Mouse (Mus musculus) neural tube, embryonic 11.5 days (tissue): ENCODE data around the gene Irgq. TPM values are rescaled to one million over a fixed set of nuclear protein-coding genes. Genes with fewer than 3 reads are reported as not detected.

Experiments used
- ATAC-seq: fragments of 200-750 bp; cut with Nextera tagmentation; 2 replicates; pipeline ENCODE4 v1.8.0; 2017; ENCODE audit warnings: moderate number of reproducible peaks, mild to moderate bottlenecking, moderate TSS enrichment, moderate library complexity; ENCODE audit not compliant: insufficient read depth, low FRiP score, low TSS enrichment
- DNase-seq: peaks from one replicate; pipeline ENCODE4 v3.0.0-alpha.2; 2015; ENCODE audit warnings: low spot score
- H3K27ac ChIP-seq: fragments of 300-500 bp; sonication (generic); 2 replicates; pipeline ENCODE4 v1.5.1; 2014; ENCODE audit warnings: low read depth, mild to moderate bottlenecking, low read length
- H3K27me3 ChIP-seq: fragments of 300-500 bp; sonication (generic); 2 replicates; pipeline ENCODE4 v1.6.1; 2014; ENCODE audit warnings: mild to moderate bottlenecking, low read length, mixed read lengths; ENCODE audit not compliant: control insufficient read depth, insufficient read depth
- H3K36me3 ChIP-seq: fragments of 300-500 bp; sonication (generic); 2 replicates; pipeline ENCODE4 v1.6.1; 2014; ENCODE audit warnings: mild to moderate bottlenecking, low read length, moderate library complexity, mixed read lengths; ENCODE audit not compliant: control insufficient read depth, insufficient read depth
- H3K4me1 ChIP-seq: fragments of 300-500 bp; sonication (generic); 2 replicates; pipeline ENCODE4 v1.6.1; 2014; ENCODE audit warnings: low read length, mixed read lengths; ENCODE audit not compliant: control insufficient read depth, insufficient read depth
- H3K4me2 ChIP-seq: fragments of 300-500 bp; sonication (generic); 2 replicates; pipeline ENCODE4 v1.6.1; 2014; ENCODE audit warnings: low read depth, mild to moderate bottlenecking, moderate library complexity
- H3K4me3 ChIP-seq: fragments of 300-500 bp; sonication (generic); 2 replicates; pipeline ENCODE4 v1.5.1; 2014; ENCODE audit warnings: low read depth, low read length
- H3K9ac ChIP-seq: fragments of 300-500 bp; sonication (generic); 2 replicates; pipeline ENCODE4 v1.6.1; 2014; ENCODE audit warnings: mild to moderate bottlenecking, low read length
- H3K9me3 ChIP-seq: fragments of 300-500 bp; sonication (generic); 2 replicates; pipeline ENCODE4 v1.6.1; 2016; ENCODE audit warnings: low read length; ENCODE audit not compliant: control insufficient read depth
- WGBS: fragments of 180-500 bp; shearing (Covaris S2); extraction: QIAGEN DNeasy Blood & Tissue Kit; methylation state at CpG from one replicate; pipeline ENCODE4 v1.1.7; 2014; 5-methylcytosine and 5-hydroxymethylcytosine counted together
- polyA plus RNA-seq: library from polyadenylated mRNA; unstranded; fragments of >200 nt; fragmentation: Nextera tagmentation; extraction: Ambion mirVana; gene quantifications from 2 replicates; pipeline ENCODE4 v1.2.1, GENCODE M21; 2014

Gene Irgq
- polyA plus RNA-seq, 1 experiment from 2014 or later, result 19.1 TPM

DNA sequence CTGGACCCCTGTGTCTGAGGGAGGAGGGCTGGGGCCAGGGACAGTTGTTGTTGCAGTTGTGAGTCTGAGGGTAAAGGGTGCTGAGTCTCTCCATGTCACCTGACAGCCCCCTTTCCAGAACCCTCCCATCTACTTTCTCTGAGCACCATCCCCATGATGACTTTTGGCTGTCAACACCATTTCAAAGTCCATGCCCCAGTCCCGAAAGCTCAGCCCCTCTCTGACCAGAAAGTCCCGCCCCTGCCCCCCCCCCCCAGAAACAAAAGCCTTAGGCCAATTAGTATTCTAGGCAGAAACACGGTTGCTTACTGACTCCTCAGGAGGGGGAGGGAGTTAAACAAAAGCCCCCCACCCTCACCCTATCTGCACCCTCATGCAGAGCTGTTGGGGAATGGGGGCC is 43.1 kb upstream of the Irgq start:
- Histone ChIP-seq H3K4me2 (no peak overlapping the region), H3K27ac (no peak overlapping the region), H3K4me1 (peaks cover 19% of the 10 kb centered on the region)

DNA sequence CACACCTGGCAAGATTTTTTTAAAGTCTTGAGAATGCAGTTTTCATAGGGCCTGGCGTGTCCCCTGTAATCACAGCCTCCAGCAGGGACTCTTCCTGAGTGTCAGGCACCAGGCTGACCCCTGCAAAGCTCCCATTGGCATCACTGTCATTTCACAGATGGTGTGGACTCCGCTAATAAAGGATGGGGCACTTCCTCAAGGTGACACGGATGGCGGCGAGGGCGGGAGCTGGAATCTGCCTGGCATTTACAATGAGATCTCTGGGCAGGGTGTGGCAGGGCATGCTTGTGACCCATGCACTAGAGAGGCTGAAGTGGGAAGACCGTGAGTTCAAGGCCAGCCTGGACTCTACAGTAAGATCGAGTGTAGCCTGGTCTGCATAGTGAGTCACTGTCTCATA is 42.2 kb upstream of the Irgq start:
- H3K4me3 ChIP-seq, result no peak overlapping the region
- 89% methylated on average over 8 of the region's 8 CpGs for WGBS
- no peak for ATAC-seq
- no peak overlapping the region for H3K4me2 ChIP-seq
- H3K27me3 ChIP-seq, result no peaks in the 10 kb centered on the region
- peaks cover 15% of the 10 kb centered on the region for H3K4me1 ChIP-seq
- H3K27ac ChIP-seq, result no peak overlapping the region
- no peak overlapping the region for H3K9ac ChIP-seq
- 0 out of 2 replicates have a peak, but pooled peaks cover 2% of the 10 kb centered on the region for H3K36me3 ChIP-seq
- no peaks in the 10 kb centered on the region for H3K9me3 ChIP-seq
- DNase-seq, result no peak

More for the DNA sequence above, 43.1 kb upstream of the Irgq start:
- ATAC-seq, result no peak
- 55% methylated on average over 3 of the region's 3 CpGs for whole genome bisulfite sequencing
- Histone ChIP-seq H3K36me3 (0 out of 2 replicates have a peak, but pooled peaks cover 2% of the 10 kb centered on the region), H3K9me3 (no peaks in the 10 kb centered on the region), H3K27me3 (no peaks in the 10 kb centered on the region), H3K4me3 (no peak overlapping the region), H3K9ac (no peak overlapping the region)
- no peak for DNase-seq

DNA sequence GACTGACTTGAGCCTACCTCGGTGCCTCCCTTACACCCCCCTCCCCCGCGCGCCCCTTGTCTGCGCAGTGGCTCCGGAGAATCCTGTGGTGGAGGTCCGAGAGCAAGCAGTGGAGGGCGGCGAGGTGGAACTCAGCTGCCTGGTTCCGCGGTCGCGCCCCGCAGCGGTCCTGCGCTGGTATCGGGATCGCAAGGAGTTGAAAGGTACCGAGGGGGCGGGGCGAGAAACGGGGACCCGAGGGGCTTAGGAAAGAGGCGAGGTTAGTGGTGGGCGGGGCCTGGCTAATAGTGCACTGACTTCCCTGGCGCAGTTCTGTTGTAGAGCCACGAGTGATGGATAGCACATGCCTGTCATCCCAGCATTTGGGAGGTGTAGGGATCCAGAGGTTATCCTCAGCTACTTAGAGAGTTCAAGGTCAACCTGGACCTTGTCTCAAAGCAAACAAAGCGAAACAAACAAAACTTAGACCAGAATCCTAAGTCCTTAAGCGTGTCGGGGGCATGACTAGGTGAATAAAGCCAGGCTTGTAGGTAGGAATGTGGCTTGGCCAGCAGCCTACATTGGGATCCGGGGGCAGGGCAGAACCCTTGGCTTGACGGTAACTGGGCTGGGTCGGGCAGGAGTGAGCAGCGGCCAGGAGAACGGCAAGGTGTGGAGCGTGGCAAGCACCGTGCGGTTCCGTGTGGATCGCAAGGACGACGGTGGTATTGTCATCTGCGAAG is 30.5 kb upstream of the Irgq start:
- Histone ChIP-seq H3K9me3 (no peaks in the 10 kb centered on the region), H3K27me3 (peaks cover 19% of the 10 kb centered on the region), H3K4me3 (peak overlapping the region; percentile 10; the same call in 1 of the 2 replicates), H3K4me2 (peak overlapping the region; percentile 24), H3K27ac (no peak overlapping the region), H3K36me3 (peaks cover 6% of the 10 kb centered on the region), H3K4me1 (peaks cover 4% of the 10 kb centered on the region; the same call in 1 of the 2 replicates), H3K9ac (no peak overlapping the region)
- no peak for DNase-seq
- 13% methylated on average over 43 of the region's 43 CpGs for WGBS
- ATAC-seq, result peak; percentile 19; the same call in 1 of the 2 replicates

DNA sequence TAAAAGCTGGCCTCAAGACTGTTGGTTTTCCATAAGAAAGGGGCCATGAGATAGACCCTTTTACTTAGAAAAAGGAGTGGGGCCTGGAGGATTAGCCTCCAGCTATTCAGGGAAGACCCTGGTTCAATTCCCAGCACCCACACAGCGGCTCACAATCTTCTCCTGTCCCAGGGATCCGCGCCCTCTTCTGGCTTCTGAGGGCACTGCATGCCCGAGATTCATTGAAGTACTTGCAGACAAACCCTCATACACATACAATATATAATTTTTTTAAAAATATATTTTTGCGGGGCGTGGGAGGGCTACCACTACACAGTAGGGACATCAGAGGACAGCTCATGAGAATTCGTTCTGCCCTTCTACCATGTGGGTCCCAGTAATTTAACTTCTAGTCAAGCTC is 29.6 kb upstream of the Irgq start:
- Histone ChIP-seq H3K9me3 (no peaks in the 10 kb centered on the region), H3K4me2 (no peak overlapping the region), H3K27ac (no peak overlapping the region), H3K9ac (no peak overlapping the region), H3K4me1 (peaks cover 10% of the 10 kb centered on the region), H3K4me3 (no peak overlapping the region), H3K36me3 (peaks cover 6% of the 10 kb centered on the region), H3K27me3 (peaks cover 19% of the 10 kb centered on the region)
- 37% methylated on average over 7 of the region's 7 CpGs for WGBS
- ATAC-seq (no peak), DNase-seq (peak; percentile 49)

DNA sequence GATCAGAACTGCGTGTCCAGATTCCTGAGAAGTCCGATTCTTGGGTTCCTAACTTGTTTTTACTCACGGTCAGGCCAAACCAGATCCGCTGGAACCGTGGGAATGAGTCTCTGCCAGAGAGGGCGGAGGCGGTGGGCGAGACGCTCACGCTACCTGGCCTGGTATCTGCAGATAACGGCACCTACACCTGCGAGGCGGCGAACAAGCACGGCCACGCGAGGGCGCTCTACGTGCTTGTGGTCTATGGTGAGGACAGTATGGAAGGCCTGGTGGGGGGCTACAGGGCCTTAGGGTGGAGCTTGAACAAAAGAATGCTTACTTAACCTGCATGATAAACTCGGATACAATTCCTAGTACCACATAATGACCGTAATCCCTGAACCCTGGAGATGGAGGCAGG is 29.0 kb upstream of the Irgq start:
- no peak overlapping the region for H3K4me3 ChIP-seq
- H3K27me3 ChIP-seq, result peaks cover 19% of the 10 kb centered on the region
- peaks cover 13% of the 10 kb centered on the region for H3K4me1 ChIP-seq
- ATAC-seq (no peak), DNase-seq (no peak)
- H3K36me3 ChIP-seq, result peaks cover 6% of the 10 kb centered on the region
- H3K9me3 ChIP-seq, result no peaks in the 10 kb centered on the region
- no peak overlapping the region for H3K27ac ChIP-seq
- no peak overlapping the region for H3K9ac ChIP-seq
- H3K4me2 ChIP-seq, result no peak overlapping the region
- WGBS, result 53% methylated on average over 21 of the region's 21 CpGs

DNA sequence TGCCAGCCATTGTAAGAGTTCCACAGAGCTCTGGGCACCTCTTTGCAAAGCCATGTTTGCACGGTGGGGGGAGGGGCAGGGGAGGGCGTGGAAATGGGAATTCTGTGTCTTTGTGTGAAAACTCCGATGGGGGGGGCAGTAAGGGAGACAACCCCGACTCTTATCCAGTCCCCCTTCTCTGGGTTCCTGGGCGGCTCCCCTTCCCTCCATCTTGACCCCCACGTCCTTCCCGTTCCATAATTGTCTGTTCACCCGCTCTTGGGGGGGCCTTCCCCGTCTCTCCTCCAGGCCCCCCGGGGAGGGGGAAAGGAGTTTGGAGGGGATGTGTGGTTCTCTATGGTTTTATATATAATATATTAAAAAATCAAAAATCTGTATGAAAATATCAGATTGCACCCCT is 26.5 kb upstream of the Irgq start:
- no peak overlapping the region for H3K9ac ChIP-seq
- peaks cover 11% of the 10 kb centered on the region for H3K27me3 ChIP-seq
- H3K4me1 ChIP-seq, result peaks cover 19% of the 10 kb centered on the region
- H3K4me2 ChIP-seq, result no peak overlapping the region
- no peak for ATAC-seq
- WGBS, result 22% methylated on average over 10 of the region's 10 CpGs
- H3K4me3 ChIP-seq, result no peak overlapping the region
- no peak overlapping the region for H3K27ac ChIP-seq
- no peaks in the 10 kb centered on the region for H3K9me3 ChIP-seq
- H3K36me3 ChIP-seq, result peaks cover 6% of the 10 kb centered on the region
- DNase-seq, result no peak

DNA sequence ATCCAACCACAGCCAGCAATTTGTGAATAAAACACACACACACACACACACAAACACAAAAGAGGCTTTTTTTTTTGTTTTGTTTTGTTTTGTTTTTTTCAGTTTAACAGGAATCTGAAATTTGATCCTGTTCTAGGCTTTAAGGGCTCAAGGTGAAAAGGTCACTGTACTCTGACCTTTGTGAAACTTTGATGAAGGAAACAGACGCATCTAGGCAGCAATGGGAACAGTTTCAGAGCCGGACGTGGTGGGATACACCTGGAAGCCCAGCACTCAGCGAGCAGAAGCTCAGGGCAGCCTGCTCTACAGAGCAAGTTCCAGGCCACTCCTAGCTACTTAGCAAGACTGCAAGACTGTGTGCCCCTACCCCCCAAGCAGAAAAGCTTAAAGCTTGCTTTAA is 25.6 kb upstream of the Irgq start:
- Histone ChIP-seq H3K27me3 (peaks cover 4% of the 10 kb centered on the region; the same call in 1 of the 2 replicates), H3K9ac (no peak overlapping the region), H3K36me3 (peaks cover 6% of the 10 kb centered on the region), H3K4me1 (peaks cover 19% of the 10 kb centered on the region), H3K9me3 (no peaks in the 10 kb centered on the region), H3K4me3 (no peak overlapping the region), H3K4me2 (no peak overlapping the region), H3K27ac (no peak overlapping the region)
- WGBS, result 8% methylated on average over 4 of the region's 4 CpGs
- DNase-seq (no peak), ATAC-seq (no peak)

DNA sequence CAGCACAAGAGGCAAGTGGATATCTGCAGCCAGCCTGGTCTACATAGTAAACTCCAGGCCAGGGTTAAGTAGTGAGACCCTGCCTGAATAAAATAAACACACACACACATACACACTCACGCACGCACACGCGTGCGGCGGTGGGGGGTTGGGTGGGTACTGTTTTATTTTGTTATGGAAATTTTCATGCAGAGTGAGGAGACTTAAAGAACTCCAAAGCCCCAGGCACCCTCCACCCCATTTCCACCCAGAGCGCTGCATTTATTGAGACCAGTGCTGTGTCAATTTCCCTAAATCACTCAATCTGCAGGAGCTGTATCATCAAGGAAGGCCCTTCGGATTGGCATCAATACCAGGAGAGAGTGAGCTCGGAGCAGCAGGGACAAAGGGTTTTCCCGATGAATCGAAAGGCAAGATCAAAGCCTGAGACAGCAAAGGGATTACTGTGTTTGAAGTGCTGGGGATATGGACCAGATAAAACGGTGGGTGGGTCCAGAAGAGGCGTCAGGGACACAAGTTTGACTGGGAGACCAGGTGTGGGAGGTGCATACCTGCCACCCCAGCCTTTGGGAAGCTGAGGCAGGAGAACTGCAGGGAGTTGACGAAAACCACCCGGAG is 24.9 kb upstream of the Irgq start:
- H3K36me3 ChIP-seq, result peaks cover 3% of the 10 kb centered on the region
- H3K4me1 ChIP-seq, result peaks cover 19% of the 10 kb centered on the region
- H3K9ac ChIP-seq, result no peak overlapping the region
- DNase-seq, result no peak
- no peaks in the 10 kb centered on the region for H3K27me3 ChIP-seq
- WGBS, result 15% methylated on average over 15 of the region's 15 CpGs
- no peak for ATAC-seq
- no peaks in the 10 kb centered on the region for H3K9me3 ChIP-seq
- H3K27ac ChIP-seq, result peak overlapping the region; percentile 45; the same call in 1 of the 2 replicates
- H3K4me2 ChIP-seq, result peak overlapping the region; percentile 79
- no peak overlapping the region for H3K4me3 ChIP-seq

DNA sequence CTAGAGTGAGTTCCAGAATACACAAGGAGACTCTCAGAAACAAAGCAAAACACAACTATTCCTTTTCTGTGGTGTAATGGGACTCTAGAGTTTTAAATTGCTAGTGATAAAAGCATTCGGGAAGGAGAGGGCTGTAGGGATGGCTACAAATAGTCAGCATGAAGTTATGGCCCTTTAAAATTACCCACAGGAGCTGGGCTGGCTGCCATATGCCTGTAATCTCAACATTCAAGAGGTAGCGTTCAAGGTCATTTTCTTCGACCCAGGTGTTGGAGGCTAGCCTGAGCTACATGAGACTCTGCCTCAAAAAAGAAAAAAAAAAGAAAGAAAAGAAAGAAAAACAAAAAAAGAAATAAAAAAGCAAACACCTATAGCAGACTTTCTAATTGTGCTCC is 24.4 kb upstream of the Irgq start:
- no peak for DNase-seq
- Histone ChIP-seq H3K4me2 (peak overlapping the region; percentile 79), H3K9me3 (no peaks in the 10 kb centered on the region), H3K4me1 (peaks cover 19% of the 10 kb centered on the region), H3K9ac (peak overlapping the region; percentile 99; the same call in 1 of the 2 replicates), H3K27ac (peak overlapping the region; percentile 99), H3K27me3 (no peaks in the 10 kb centered on the region), H3K4me3 (peak overlapping the region; percentile 60; the same call in 1 of the 2 replicates), H3K36me3 (no peaks in the 10 kb centered on the region; the same call in 1 of the 2 replicates)
- 8% methylated on average over 3 of the region's 3 CpGs for WGBS
- ATAC-seq, result no peak
